Comparison of ENCODE assay signal across 29 mouse cellular contexts in genomic region chr5:148359131-148359530, GRCm38 (mm10).
"Had no signal": no experiment of that assay in that cellular context is flagged by ENCODE, and none has a peak within 500 bp of the region (broad histone marks: within the 10 kb centered on the region; RNA-seq: fewer than 3 reads in every experiment).

No protein-coding gene starts in this region.

- H3K27me3 ChIP-seq: limb, embryonic 12.5 days; limb, embryonic 13.5 days; limb, embryonic 15.5 days; liver, embryonic 12.5 days; liver, embryonic 13.5 days; liver, embryonic 15.5 days; lung, embryonic 15.5 days; megakaryocyte, embryonic 14.5 days; midbrain, embryonic 12.5 days; midbrain, embryonic 13.5 days; midbrain, embryonic 15.5 days; neural tube, embryonic 12.5 days; neural tube, embryonic 13.5 days had no signal

- H3K4me3 ChIP-seq: limb, embryonic 10.5 days; limb, embryonic 12.5 days; limb, embryonic 13.5 days; limb, embryonic 15.5 days; liver, embryonic 12.5 days; liver, embryonic 13.5 days; liver, embryonic 15.5 days; lung, embryonic 15.5 days; megakaryocyte, embryonic 14.5 days; midbrain, embryonic 10.5 days; midbrain, embryonic 12.5 days; midbrain, embryonic 13.5 days; midbrain, embryonic 15.5 days; myocyte; neural tube, embryonic 12.5 days; neural tube, embryonic 13.5 days had no signal

- DNase-seq: left cerebral cortex, postnatal 4 days; liver; liver, embryonic 13.5 days; liver, postnatal 0 days; lung, adult 18-20 months; lung, adult 2 months; lung, embryonic 14.5 days; lung, postnatal 10 days; lung, postnatal 14 days; lung, postnatal 36 days; lung, postnatal 4 days; midbrain, embryonic 14.5 days had no signal

- H3K9me3 ChIP-seq: limb, embryonic 10.5 days; limb, embryonic 12.5 days; limb, embryonic 13.5 days; limb, embryonic 15.5 days; liver, embryonic 12.5 days; liver, embryonic 13.5 days; liver, embryonic 15.5 days; lung, embryonic 15.5 days; megakaryocyte, embryonic 14.5 days; midbrain, embryonic 10.5 days; midbrain, embryonic 12.5 days; midbrain, embryonic 13.5 days; midbrain, embryonic 15.5 days; neural tube, embryonic 12.5 days; neural tube, embryonic 13.5 days had no signal

- H3K27ac ChIP-seq: limb, embryonic 10.5 days; limb, embryonic 12.5 days; limb, embryonic 13.5 days; limb, embryonic 15.5 days; liver, embryonic 12.5 days; liver, embryonic 13.5 days; liver, embryonic 14.5 days; liver, embryonic 15.5 days; lung, embryonic 15.5 days; macrophage; midbrain, embryonic 10.5 days; midbrain, embryonic 12.5 days; midbrain, embryonic 13.5 days; midbrain, embryonic 15.5 days; neural tube, embryonic 12.5 days; neural tube, embryonic 13.5 days had no signal

- H3K4me1 ChIP-seq: midbrain, embryonic 12.5 days; midbrain, embryonic 15.5 days; neural tube, embryonic 12.5 days had no signal

- H3K36me3 ChIP-seq: limb, embryonic 12.5 days; lung, embryonic 15.5 days; midbrain, embryonic 12.5 days; midbrain, embryonic 13.5 days; midbrain, embryonic 15.5 days; neural tube, embryonic 12.5 days; neural tube, embryonic 13.5 days had no signal
